Mouse (Mus musculus): ENCODE data around the gene Spats2.

DNA sequence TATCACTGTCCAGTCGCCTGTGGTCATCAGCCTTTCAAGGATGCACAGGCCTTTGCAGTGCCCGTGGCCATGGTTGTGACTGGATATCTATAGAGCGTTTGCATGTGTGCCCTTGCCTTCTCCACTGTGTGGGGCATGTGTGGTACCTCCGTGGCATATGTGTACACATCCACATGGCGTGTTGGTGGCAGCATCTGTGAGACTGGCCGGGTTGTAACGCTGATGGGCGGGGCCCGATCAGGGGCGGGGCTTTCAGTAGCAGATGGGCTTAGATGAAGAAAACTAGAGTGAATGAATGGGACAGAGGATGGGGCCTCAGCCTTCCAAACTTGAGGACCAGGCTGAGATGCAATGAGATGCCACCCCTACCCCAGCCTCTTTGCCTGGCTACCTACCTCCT is 106.3 kb downstream of the Spats2 start:
- TF ChIP-seq CTCF (IDR thresholded peaks at IDR 0.05; ENCODE audit: extremely low read depth, insufficient read depth, low read length) (no peak), POLR2A (IDR thresholded peaks at IDR 0.05; ENCODE audit: extremely low read depth, insufficient read depth, low read length) (no peak)
